Mouse (Mus musculus): ENCODE measurements at regions not wholly inside any gene's neighbourhood (a gene's known extent, or its start where the extent isn't known, plus 50 kb on each side); places are given as distances from the start of the nearest gene placed in this dataset.

- no peak for ATAC-seq (replicated peaks; ENCODE audit: poor library complexity, severe bottlenecking)
These were observed 98.1 kb upstream of the Ppp1r26 start for GRCm38 (mm10) chr2:28348453-28348852.

DNA sequence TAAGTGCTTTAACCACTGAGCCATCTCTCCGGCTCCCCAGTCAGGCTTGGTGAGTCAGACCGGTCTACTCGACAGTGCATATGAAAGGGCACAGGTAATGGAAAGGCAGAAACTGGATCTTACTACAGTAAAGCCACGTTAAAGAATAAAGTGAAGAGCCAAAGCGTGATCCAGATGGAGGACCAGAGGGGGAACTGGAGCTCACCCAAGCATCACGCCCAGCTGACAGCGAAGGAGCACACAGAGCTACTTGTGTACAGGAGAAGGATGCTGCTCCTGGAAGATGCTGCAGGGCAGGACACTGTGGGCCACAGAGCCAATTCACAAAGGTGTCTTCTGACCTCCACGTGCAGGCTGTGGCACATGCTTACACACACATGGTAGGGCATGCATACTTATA, 96.7 kb upstream of the Ppp1r26 start:
- ATAC-seq (replicated peaks; ENCODE audit: poor library complexity, severe bottlenecking), result no peak

DNA sequence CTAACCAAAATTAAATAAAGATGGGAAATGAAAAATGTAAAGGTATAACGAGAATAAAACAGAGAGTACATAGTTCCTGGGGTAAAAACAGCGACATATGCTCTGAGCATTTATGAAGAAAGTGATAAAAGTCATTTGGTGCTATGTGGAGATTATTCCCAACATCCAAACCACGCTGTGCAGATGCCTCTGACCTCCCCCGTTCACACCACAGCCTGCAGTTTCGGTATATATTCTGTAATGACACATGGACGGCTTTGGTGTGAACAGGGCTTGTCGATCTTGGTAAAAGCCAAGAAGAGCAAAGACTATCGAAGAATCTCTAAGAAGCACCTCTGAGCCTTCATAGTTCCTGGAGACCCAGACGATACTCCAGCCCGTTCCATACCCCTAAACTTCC, 95.2 kb upstream of the Ppp1r26 start:
- ATAC-seq (replicated peaks; ENCODE audit: poor library complexity, severe bottlenecking), result no peak

GRCm38 (mm10) chr2:28352903-28353302, 93.7 kb upstream of the Ppp1r26 start:
- peak; percentile 99 for ATAC-seq (replicated peaks; ENCODE audit: poor library complexity, severe bottlenecking)

DNA sequence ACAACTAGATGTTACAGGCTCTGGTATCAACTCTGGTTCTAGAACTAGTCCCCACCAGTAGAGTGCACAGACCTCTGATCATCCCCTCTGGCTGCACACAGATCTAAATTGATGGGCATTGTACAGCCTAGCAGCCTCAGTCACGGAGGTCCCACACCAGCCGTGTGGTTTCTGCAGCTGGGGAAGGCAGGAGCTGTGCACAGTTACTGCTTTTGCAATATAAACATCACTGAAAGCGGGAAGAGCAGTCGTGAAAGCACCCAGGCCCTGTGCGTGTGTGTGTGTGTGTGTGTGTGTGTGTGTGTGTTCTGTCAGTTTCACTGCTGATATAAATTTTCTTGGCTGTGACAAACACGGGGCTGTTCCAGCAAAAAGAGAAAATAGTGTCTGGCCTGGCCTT, 84.4 kb upstream of the Ppp1r26 start:
- ATAC-seq (replicated peaks; ENCODE audit: poor library complexity, severe bottlenecking), result peak; percentile 52

DNA sequence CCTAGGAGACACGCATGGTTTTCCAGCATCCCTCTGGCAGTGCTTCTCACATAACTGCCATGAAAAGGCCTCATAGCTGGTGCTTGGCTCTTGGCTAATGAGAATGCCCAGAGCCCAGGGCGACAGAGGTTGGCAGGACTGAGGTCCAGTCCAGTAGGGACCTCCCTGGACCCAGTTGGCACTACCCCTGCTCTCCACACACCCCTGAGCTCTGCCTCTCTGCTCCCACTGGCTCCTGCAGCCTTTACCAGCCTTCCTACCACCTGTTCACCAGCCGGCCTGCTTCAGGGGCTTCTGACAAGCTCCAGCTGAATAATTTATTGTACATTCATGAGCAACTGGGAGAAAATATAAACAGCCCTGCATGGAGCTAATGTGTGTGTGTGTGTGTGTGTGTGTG, 82.0 kb upstream of the Ppp1r26 start:
- ATAC-seq (replicated peaks; ENCODE audit: poor library complexity, severe bottlenecking), result no peak

DNA sequence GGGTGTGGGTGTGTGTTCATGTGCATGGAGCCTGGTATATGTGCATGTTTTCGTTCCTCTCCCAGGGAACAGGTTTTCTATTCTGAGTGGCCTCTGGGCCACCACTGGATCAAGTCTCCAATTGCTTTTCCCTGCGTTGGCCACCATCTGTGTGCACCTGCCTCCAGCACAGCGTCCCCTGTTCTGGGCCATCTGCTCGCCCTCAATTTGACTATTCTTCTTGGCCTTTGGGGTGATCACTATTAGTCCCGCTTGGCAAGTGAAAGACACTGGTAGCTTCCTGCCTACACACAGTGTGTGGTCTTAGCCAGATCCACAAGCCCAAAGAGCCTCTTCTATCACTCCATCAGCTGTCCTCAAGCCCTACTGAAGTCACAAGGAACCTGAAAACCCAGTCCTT, 80.8 kb upstream of the Ppp1r26 start:
- ATAC-seq (replicated peaks; ENCODE audit: poor library complexity, severe bottlenecking), result no peak

- ATAC-seq (replicated peaks; ENCODE audit: poor library complexity, severe bottlenecking), result peak; percentile 71
These were observed 71.8 kb upstream of the Ppp1r26 start for GRCm38 (mm10) chr2:28374838-28375237.

DNA sequence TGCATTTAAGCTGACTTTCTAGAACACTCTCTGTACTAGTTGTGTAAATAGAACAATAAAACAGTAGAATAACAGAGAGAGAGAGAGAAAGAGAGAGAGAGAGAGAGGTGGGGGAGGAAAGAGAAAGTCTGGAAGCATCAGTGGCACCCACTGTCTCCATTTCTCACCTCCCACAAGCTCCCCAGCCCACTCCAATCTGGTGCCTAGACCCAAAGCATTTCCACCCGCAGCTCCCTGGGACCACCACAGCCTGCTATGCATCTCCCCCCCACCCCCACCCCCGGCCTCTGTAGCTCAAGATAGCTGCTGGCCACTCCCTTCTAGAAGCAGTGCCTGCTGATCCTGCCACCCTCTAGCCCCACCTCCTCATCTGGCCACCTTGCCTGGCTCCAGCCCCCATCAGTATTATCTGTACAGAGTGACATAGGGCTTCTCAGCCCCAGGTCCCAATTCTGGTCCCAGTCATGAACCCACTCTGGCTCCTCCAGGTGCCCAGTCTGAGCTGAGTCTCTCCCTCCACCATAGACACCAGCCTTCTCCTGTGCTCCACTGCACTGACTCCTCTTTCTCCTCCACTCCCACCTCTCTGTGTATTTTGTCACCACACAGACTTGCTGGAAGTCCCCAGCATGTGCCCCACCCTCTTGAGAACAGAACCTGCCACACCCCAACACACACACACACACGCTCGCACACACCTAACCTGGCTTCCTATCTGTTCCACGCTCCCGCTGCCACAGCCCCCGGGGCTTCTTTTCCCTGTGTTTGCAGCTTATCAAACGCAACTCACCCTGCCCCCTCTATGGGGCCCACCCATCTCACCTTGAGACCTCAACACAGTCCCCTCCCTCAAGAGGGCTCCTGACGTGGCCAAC, 68.4 kb upstream of the Ppp1r26 start:
- no peak for ATAC-seq (replicated peaks; ENCODE audit: poor library complexity, severe bottlenecking)

GRCm38 (mm10) chr2:28382051-28382802, 64.4 kb upstream of the Ppp1r26 start:
- no peak for ATAC-seq (replicated peaks; ENCODE audit: poor library complexity, severe bottlenecking)

DNA sequence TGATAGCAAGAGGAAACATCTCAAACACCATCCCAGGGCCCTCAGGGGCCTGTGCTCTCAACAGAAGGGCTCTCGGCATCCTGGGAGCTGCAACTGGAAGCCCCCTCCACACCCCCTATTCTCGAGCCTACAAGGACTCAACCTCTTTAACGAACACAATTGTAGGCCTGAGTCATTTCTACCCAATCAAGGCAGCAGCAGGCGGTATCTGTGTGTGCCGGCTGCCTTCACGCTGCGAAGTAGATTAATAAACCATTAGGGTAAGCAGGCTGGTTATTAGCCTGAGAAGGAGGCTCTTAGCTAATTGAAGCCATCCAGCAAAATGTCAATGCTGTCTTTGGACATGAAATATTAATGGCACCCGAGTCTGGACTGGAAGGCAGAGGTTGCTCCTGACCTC, 61.7 kb upstream of the Ppp1r26 start:
- no peak for ATAC-seq (replicated peaks; ENCODE audit: poor library complexity, severe bottlenecking)

GRCm38 (mm10) chr2:28386784-28387183, 59.8 kb upstream of the Ppp1r26 start:
- no peak for ATAC-seq (replicated peaks; ENCODE audit: poor library complexity, severe bottlenecking)

DNA sequence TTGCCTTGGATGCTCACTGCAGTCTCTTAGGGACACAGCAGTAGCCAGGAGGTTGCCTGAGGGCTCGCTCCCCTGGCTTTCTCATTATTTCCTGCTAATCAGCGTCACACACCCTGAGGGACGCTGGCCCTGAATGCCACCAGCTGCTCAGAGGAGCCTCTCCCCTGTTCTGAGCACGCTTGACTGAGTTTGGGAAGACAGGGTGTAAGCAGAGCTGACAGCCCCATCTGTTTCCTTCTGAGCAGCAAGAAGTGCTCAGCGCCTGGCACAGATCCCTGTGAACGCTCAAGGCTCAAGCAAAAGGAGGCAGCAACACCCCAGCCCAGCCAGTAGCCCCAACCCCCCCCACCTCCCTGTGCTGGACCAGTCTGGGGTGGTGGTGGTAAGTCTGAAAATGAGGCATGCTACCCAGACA, 59.2 kb upstream of the Ppp1r26 start:
- ATAC-seq (replicated peaks; ENCODE audit: poor library complexity, severe bottlenecking), result no peak

DNA sequence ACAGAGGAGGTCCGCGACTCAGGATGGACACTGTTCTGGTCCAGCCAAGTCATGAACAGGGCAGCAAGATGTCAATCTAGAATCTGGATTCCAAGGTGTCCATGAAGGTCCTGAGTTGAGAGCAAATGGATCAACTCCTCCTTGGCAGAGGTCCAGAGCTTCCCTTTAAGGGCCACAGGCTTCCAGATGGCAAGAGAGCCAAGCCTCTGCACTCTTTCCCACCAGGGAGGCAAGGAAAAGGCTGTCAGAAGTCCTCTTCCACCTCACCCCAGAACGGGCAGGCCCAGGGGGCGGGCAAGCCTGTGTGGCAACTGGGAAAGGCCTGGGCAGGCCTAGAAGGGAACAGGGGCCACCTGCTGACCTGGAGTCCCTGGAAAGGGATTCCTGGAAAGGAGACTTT, 58.7 kb upstream of the Ppp1r26 start:
- no peak for ATAC-seq (replicated peaks; ENCODE audit: poor library complexity, severe bottlenecking)

GRCm38 (mm10) chr2:28389703-28390102, 56.9 kb upstream of the Ppp1r26 start:
- peak; percentile 64 for ATAC-seq (replicated peaks; ENCODE audit: poor library complexity, severe bottlenecking)

DNA sequence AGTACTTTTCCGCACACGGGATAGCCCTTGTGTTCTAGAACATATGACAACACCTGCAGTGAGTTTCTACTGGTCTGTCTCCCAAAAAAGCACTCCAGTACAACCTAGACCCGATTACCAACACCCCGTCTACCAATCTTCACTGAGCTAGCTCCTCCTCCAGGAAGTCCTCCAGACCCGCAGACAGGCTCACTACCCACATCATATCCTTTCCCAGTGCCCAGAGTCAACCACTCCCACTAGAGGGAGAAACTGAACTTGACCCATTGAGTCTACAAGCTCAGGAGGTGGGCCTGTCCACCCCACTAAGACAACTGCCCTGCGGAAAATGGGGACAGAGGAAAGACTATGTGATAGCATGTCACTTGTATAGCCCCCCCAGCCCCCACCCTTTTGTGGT, 51.2 kb upstream of the Ppp1r26 start:
- ATAC-seq (replicated peaks; ENCODE audit: poor library complexity, severe bottlenecking), result peak; percentile 67

Measured in granulocyte monocyte progenitor cell, adult 5-6 weeks (primary cell).